Mouse (Mus musculus) MEL (cell line): ENCODE results near the gene Rab13.

Source experiments
- CTCF ChIP-seq, 3 experiments: IDR thresholded peaks in 2 of 3; conservative IDR thresholded peaks in 1 of 3; 2 replicates each; pipeline ENCODE4 v1.5.1; 2011 to 2012; ENCODE audit warnings: low read length in 3 of 3, low read depth in 2 of 3, mild to moderate bottlenecking in 2 of 3, improper control_type of control experiment in 1 of 3, inconsistent platforms in 1 of 3, mixed read lengths in 1 of 3, moderate library complexity in 1 of 3; ENCODE audit not compliant: control insufficient read depth in 1 of 3, insufficient read depth in 1 of 3, poor library complexity in 1 of 3, severe bottlenecking in 1 of 3
- ETS1 ChIP-seq: IDR thresholded peaks from 2 replicates; pipeline ENCODE4 v1.6.1; 2012; ENCODE audit warnings: low read depth, mild to moderate bottlenecking, inconsistent platforms, low read length, improper control_type of control experiment, moderate library complexity
- MAFK ChIP-seq: IDR thresholded peaks from 2 replicates; pipeline ENCODE4 v1.6.1; 2011; ENCODE audit warnings: low read depth, mild to moderate bottlenecking, low read length, improper control_type of control experiment, borderline replicate concordance
- MAX ChIP-seq: IDR thresholded peaks from 2 replicates; pipeline ENCODE4 v1.6.1; 2011; ENCODE audit warnings: low read length, improper control_type of control experiment
- MXI1 ChIP-seq: IDR thresholded peaks from 2 replicates; pipeline ENCODE4 v1.6.1; 2011; ENCODE audit warnings: mild to moderate bottlenecking, low read depth, low read length, improper control_type of control experiment
- POLR2AphosphoS2 ChIP-seq: IDR thresholded peaks from 2 replicates; pipeline ENCODE4 v1.6.1; 2011; ENCODE audit warnings: low read length, improper control_type of control experiment
- RAD21 ChIP-seq: IDR thresholded peaks from 2 replicates; pipeline ENCODE4 v1.6.1; 2011; ENCODE audit warnings: mild to moderate bottlenecking, low read depth, low read length, improper control_type of control experiment
- SIN3A ChIP-seq: IDR thresholded peaks from 2 replicates; pipeline ENCODE4 v1.6.1; 2012; ENCODE audit warnings: low read length, improper control_type of control experiment, inconsistent platforms
- TAL1 ChIP-seq: IDR thresholded peaks from 2 replicates; pipeline ENCODE4 v1.6.1; 2012; ENCODE audit warnings: mild to moderate bottlenecking, inconsistent platforms, low read length, moderate library complexity, mixed read lengths
- ZC3H11A ChIP-seq: IDR thresholded peaks from 2 replicates; pipeline ENCODE4 v1.6.1; 2012; ENCODE audit warnings: low read depth, mild to moderate bottlenecking, inconsistent platforms, low read length, improper control_type of control experiment
- ZMIZ1 ChIP-seq: IDR thresholded peaks from 2 replicates; pipeline ENCODE4 v1.6.1; 2012; ENCODE audit warnings: low read depth, mild to moderate bottlenecking, inconsistent platforms, low read length, improper control_type of control experiment, moderate library complexity

DNA sequence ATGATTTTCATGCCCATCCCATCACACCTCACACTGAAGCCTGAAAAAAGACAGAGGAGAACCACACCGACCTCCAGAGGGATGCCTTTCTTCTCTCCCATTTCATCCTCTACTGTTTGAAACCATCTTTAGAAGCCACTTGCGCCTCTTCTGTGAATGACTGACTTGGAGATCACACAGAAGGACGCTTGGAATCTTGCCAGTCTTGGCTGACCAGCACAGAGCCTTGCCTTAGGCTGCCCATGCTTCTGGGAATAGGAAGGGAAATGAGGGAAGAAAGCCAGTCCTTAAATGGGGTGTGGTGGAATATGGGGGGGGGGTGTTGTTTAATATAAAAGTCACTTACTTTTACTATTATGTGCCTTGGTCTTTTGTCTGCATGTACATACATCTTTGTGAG is 29.9 kb upstream of the Rab13 start:
- TF ChIP-seq CTCF (IDR thresholded peaks at IDR 0.05 in 2 of 3, conservative IDR thresholded peaks at IDR 0.05 in 1 of 3; ENCODE audit: control insufficient read depth in 1 of 3, insufficient read depth in 1 of 3, low read depth in 2 of 3, low read length in 3 of 3, poor library complexity in 1 of 3, severe bottlenecking in 1 of 3) = no peak
- no peak for TF ChIP-seq RAD21
- TF ChIP-seq SIN3A = no peak
- no peak for TF ChIP-seq MAFK
- no peak for TF ChIP-seq TAL1
- TF ChIP-seq ETS1 = no peak
- TF ChIP-seq ZC3H11A = no peak
- no peak for TF ChIP-seq MAX
- no peak for TF ChIP-seq MXI1
- TF ChIP-seq POLR2AphosphoS2 = no peak
- no peak for TF ChIP-seq ZMIZ1
